9 mouse cellular contexts compared by ENCODE assay signal in genomic region chr1:156997033-156997432, GRCm38 (mm10). TPM values are rescaled to one million over a fixed set of nuclear protein-coding genes. Genes with fewer than 3 reads are reported as not detected.
DNase-seq lines count a peak whose midpoint lies in the region; ATAC-seq and TF ChIP-seq lines count a peak whose summit lies in the region.
"Had no signal": no experiment of that assay in that cellular context is flagged by ENCODE, and none has a peak within 500 bp of the region (broad histone marks: within the 10 kb centered on the region; RNA-seq: fewer than 3 reads in every experiment).

No protein-coding gene starts in this region.

- no peak overlapping the region for H3K4me2 ChIP-seq in hindbrain, embryonic 11.5 days (replicated peaks; ENCODE audit: low read depth, low read length)
- no peak overlapping the region for H3K4me2 ChIP-seq in midbrain, embryonic 11.5 days
- H3K4me2 ChIP-seq in stomach, postnatal 0 days (replicated peaks; ENCODE audit: low read depth) = no peak overlapping the region

- H3K27ac ChIP-seq in hindbrain, embryonic 11.5 days (ENCODE audit: low read depth, low read length) = peak overlapping the region; percentile 69
- H3K27ac ChIP-seq in midbrain, embryonic 11.5 days (ENCODE audit: low read depth, low read length) = peak overlapping the region; percentile 72
- H3K27ac ChIP-seq in stomach, postnatal 0 days (replicated peaks) = peak overlapping the region; percentile 30; the same call in 1 of the 2 replicates

- DNase-seq in left cerebral cortex, adult 18-20 months (ENCODE audit: low spot score in 2 of 2) = peak; percentile 51 to 66
- no peak for DNase-seq in left cerebral cortex, adult 11 months (ENCODE audit: low spot score)
- DNase-seq in hindbrain, embryonic 11.5 days (ENCODE audit: low spot score) = peak; percentile 41
- DNase-seq in midbrain, embryonic 11.5 days (ENCODE audit: low spot score, missing footprints) = no peak
- no peak for DNase-seq in stomach, postnatal 0 days (ENCODE audit: low spot score)
- DNase-seq in spleen, postnatal 36 days (ENCODE audit: low spot score in 2 of 2) = no peak
- no peak for DNase-seq in ovary, postnatal 14 days (ENCODE audit: low spot score)
- DNase-seq in cerebellum, postnatal 4 days (ENCODE audit: low spot score in 2 of 2) = no peak
- DNase-seq: gastrocnemius, postnatal 25 days had no signal

- no peak for TF ChIP-seq CTCF in stomach, postnatal 0 days (IDR thresholded peaks at IDR 0.05; ENCODE audit: low read depth)

- H3K27me3 ChIP-seq in hindbrain, embryonic 11.5 days (ENCODE audit: control insufficient read depth, insufficient read depth, low read length) = no peaks in the 10 kb centered on the region
- H3K27me3 ChIP-seq in midbrain, embryonic 11.5 days (ENCODE audit: control insufficient read depth, insufficient read depth, low read length) = no peaks in the 10 kb centered on the region
- no peaks in the 10 kb centered on the region for H3K27me3 ChIP-seq in stomach, postnatal 0 days (ENCODE audit: control insufficient read depth, insufficient read depth, low read length)

- no peak overlapping the region for H3K9ac ChIP-seq in hindbrain, embryonic 11.5 days (ENCODE audit: low read depth, low read length)
- H3K9ac ChIP-seq in midbrain, embryonic 11.5 days (ENCODE audit: low read length) = peak overlapping the region; percentile 20; the same call in 1 of the 2 replicates
- no peak overlapping the region for H3K9ac ChIP-seq in stomach, postnatal 0 days (ENCODE audit: low read length)

- WGBS in hindbrain, embryonic 11.5 days = 66% methylated on average over 10 of the region's 10 CpGs
- 66% methylated on average over 10 of the region's 10 CpGs for WGBS in midbrain, embryonic 11.5 days
- 86% methylated on average over 10 of the region's 10 CpGs for WGBS in stomach, postnatal 0 days

- TF ChIP-seq EP300 in stomach, postnatal 0 days (optimal IDR thresholded peaks at IDR 0.05) = no peak

- H3K36me3 ChIP-seq in hindbrain, embryonic 11.5 days (ENCODE audit: control insufficient read depth, insufficient read depth, low read length) = no peaks in the 10 kb centered on the region
- H3K36me3 ChIP-seq in midbrain, embryonic 11.5 days (ENCODE audit: control insufficient read depth, insufficient read depth, low read length) = no peaks in the 10 kb centered on the region
- H3K36me3 ChIP-seq in stomach, postnatal 0 days (ENCODE audit: control insufficient read depth, insufficient read depth, low read length) = no peaks in the 10 kb centered on the region

- no peak overlapping the region for H3K4me3 ChIP-seq in hindbrain, embryonic 11.5 days (ENCODE audit: low read depth, low read length)
- H3K4me3 ChIP-seq in midbrain, embryonic 11.5 days (ENCODE audit: low read depth, low read length) = no peak overlapping the region
- no peak overlapping the region for H3K4me3 ChIP-seq in stomach, postnatal 0 days (ENCODE audit: low read depth, low read length)

- no peaks in the 10 kb centered on the region for H3K9me3 ChIP-seq in hindbrain, embryonic 11.5 days (ENCODE audit: control insufficient read depth, low read length)
- no peaks in the 10 kb centered on the region for H3K9me3 ChIP-seq in midbrain, embryonic 11.5 days (ENCODE audit: control insufficient read depth, low read length)
- no peaks in the 10 kb centered on the region for H3K9me3 ChIP-seq in stomach, postnatal 0 days (ENCODE audit: control insufficient read depth, low read length)

- 0 out of 2 replicates have a peak, but pooled peaks cover 2% of the 10 kb centered on the region for H3K4me1 ChIP-seq in hindbrain, embryonic 11.5 days (replicated peaks; ENCODE audit: control insufficient read depth, insufficient read depth, low read length)
- peaks cover 14% of the 10 kb centered on the region for H3K4me1 ChIP-seq in midbrain, embryonic 11.5 days (ENCODE audit: control insufficient read depth, insufficient read depth, low read length)
- no peaks in the 10 kb centered on the region for H3K4me1 ChIP-seq in stomach, postnatal 0 days (replicated peaks; ENCODE audit: control insufficient read depth, insufficient read depth)

- ATAC-seq in hindbrain, embryonic 11.5 days (ENCODE audit: low FRiP score) = no peak
- peak; percentile 47 for ATAC-seq in midbrain, embryonic 11.5 days (ENCODE audit: low FRiP score)
- no peak for ATAC-seq in stomach, postnatal 0 days (ENCODE audit: low FRiP score, low TSS enrichment)

RNA-seq across cellular contexts. Expression of gene Ralgps2, which starts 57.6 kb away (rescaled TPM):
- 10 to 100 TPM; 40.2 to 50.3 TPM for total RNA-seq in left cerebral cortex, adult 18-20 months (2021)
- polyA plus RNA-seq in hindbrain, embryonic 11.5 days (2014; fragmentation: Nextera tagmentation; extraction: Ambion mirVana) = 85.5 and 103 TPM in 2 replicates
- polyA plus RNA-seq in midbrain, embryonic 11.5 days (2014; fragmentation: Nextera tagmentation; extraction: Ambion mirVana) = 85.1 and 91.9 TPM in 2 replicates
- 38.7 and 41.3 TPM in 2 replicates for polyA plus RNA-seq in stomach, postnatal 0 days (2015; fragmentation: Nextera tagmentation; extraction: Ambion mirVana)

Comparison
In these comparisons a context has a peak if more than half of its experiments do, and no peak if none do; other contexts are left out.
1. DNase-seq: peak in left cerebral cortex, adult 18-20 months (2 of 2) and hindbrain, embryonic 11.5 days (single experiment); none in left cerebral cortex, adult 11 months (single experiment), midbrain, embryonic 11.5 days (single experiment), stomach, postnatal 0 days (single experiment), spleen, postnatal 36 days (0 of 2), ovary, postnatal 14 days (single experiment) and cerebellum, postnatal 4 days (0 of 2).
2. Peak in every context shown above with its lines, with median percentiles within 50 percentile points of each other: H3K27ac ChIP-seq.